Mouse (Mus musculus) G1E (cell line): ENCODE measurements around the gene Sh3pxd2b.

Experiments used
- CTCF ChIP-seq: IDR thresholded peaks from 2 replicates; pipeline ENCODE4 v1.5.1; 2012; ENCODE audit warnings: low read depth, low read length, inconsistent platforms, mixed read lengths
- GATA1 ChIP-seq: IDR thresholded peaks from 2 replicates; pipeline ENCODE4 v1.6.1; 2012; ENCODE audit warnings: borderline replicate concordance, low read length, inconsistent platforms, mixed read lengths
- POLR2AphosphoS5 ChIP-seq: IDR thresholded peaks from 2 replicates; pipeline ENCODE4 v1.6.1; 2012; ENCODE audit warnings: low read depth, low read length, inconsistent platforms; ENCODE audit not compliant: insufficient replicate concordance
- TAL1 ChIP-seq: conservative IDR thresholded peaks from 2 replicates; pipeline ENCODE4 v1.6.1; 2012; ENCODE audit warnings: low read depth, low read length, inconsistent platforms, mixed read lengths

DNA sequence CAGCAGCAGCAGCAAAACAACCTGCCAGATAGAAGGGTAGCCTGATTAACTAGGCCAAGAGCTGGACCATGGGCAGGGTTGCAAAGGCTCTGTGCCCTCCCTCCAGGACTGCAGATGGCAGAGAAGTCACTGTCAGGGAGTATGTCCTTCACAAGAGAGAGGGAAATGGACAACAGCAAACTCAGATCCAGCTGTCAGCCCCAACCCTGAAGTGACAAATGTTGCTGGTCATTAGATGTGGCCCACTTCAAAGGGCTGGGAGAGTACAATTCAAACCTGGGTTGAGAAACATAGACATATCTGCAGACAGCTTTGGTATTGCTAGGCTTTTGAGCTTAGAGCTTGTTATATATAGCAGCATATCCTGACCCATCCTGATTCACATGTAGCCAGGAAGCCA lies 32.3 kb downstream of the Sh3pxd2b start:
- TF ChIP-seq CTCF: no peak
- no peak for TF ChIP-seq GATA1
- no peak for TF ChIP-seq TAL1
- no peak for TF ChIP-seq POLR2AphosphoS5
